Mouse (Mus musculus): ENCODE measurements around the gene Trir. TPM values are rescaled to one million over a fixed set of nuclear protein-coding genes. Genes with fewer than 3 reads are reported as not detected.
A peak's percentile ranks its signal among the peaks of the same experiment; 100 is the strongest.

The Trir gene
- polyA plus RNA-seq, 1 experiment from 2014 or later: 63.4 TPM

DNA sequence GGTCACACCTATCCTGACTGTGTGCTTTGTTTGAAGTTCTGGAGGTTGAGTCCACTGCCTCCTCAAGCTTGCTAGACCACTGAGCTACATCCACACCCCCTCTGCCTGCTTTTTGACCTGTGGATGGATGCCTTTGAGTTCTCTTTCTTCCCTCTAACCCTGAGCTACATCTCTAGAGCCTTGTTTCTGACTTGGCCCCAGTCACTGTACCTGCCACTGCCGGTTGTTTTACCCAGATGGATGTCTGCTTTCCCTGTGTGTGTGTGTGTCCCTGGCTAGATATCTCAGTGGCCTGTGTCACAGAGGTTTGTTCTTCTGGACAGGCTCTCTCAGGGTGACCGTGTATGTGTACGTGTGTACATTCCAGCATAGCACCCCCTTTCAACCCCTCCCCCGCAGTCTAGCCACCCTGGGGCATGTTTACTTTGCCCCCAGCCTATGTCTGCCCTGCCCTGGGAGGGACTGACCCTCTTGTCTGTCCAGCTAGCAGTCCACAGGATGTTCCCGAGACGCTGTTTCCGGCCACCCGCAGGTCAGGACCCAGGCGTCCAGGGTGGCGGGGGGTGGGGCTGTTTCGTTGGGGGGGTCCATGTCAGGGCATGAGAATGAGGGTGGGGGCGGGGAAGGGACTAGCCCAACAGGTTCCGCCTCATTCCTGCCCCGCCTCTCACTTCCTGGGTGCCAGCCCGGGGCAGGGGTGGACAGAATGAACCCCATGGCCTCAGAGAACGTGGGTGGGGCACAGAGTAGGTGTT lies 42.2 kb upstream of the Trir start:
- peak overlapping the region; percentile 94 for H3K27ac ChIP-seq (ENCODE audit: low read length)
- peak overlapping the region; percentile 65 for H3K9ac ChIP-seq (ENCODE audit: low read length)
- H3K27me3 ChIP-seq (ENCODE audit: control insufficient read depth, insufficient read depth, low read length): no peaks in the 10 kb centered on the region
- WGBS: 5% methylated on average over 16 of the region's 16 CpGs
- ATAC-seq (ENCODE audit: insufficient read depth, low FRiP score): peak; percentile 5; the same call in 1 of the 2 replicates
- no peaks in the 10 kb centered on the region for H3K36me3 ChIP-seq (ENCODE audit: control insufficient read depth, insufficient read depth, low read length)
- peak overlapping the region; percentile 79 for H3K4me2 ChIP-seq (ENCODE audit: low read depth, low read length)
- H3K4me1 ChIP-seq (ENCODE audit: control insufficient read depth, insufficient read depth, low read length): peaks cover 54% of the 10 kb centered on the region
- no peaks in the 10 kb centered on the region for H3K9me3 ChIP-seq (replicated peaks; ENCODE audit: control insufficient read depth, low read length)
- H3K4me3 ChIP-seq (replicated peaks; ENCODE audit: low read length): peak overlapping the region; percentile 43

DNA sequence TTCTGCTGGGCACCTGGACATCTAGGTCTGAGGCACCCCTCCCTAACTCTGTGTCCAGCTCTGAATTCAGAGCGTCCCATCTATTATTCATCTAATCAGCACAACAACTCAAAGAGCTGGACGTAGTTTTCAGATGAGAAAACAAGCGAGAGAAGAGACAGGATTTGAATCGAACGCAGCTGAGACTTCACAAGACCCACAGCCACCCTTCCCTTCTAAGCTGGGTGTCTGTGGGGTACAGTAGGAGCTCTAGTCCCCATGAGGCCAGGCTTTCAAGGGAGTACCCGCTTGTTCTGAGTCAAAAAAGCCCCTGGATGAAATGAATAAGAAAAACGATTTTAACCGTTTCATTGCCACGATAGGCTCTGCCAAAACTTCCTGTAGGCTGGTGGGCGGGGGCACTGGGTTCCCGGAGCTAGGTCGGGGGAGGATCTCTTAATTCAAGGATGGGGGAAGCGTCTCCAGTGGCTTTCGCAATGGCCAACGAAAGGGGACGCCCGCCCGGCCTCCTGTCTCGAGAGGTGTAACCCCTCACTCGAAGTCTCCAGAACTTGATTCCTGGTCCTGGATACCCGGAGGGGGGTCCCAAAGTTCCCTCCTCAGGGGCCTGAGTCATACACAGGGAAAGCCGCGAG lies 41.5 kb upstream of the Trir start:
- no peak for ATAC-seq (ENCODE audit: insufficient read depth, low FRiP score)
- H3K36me3 ChIP-seq (ENCODE audit: control insufficient read depth, insufficient read depth, low read length): no peaks in the 10 kb centered on the region
- peaks cover 47% of the 10 kb centered on the region for H3K4me1 ChIP-seq (ENCODE audit: control insufficient read depth, insufficient read depth, low read length)
- H3K27me3 ChIP-seq (ENCODE audit: control insufficient read depth, insufficient read depth, low read length): no peaks in the 10 kb centered on the region
- peak overlapping the region; percentile 65 for H3K9ac ChIP-seq (ENCODE audit: low read length)
- peak overlapping the region; percentile 94 for H3K27ac ChIP-seq (ENCODE audit: low read length)
- WGBS: under 1% methylated on average over 23 of the region's 23 CpGs
- no peaks in the 10 kb centered on the region for H3K9me3 ChIP-seq (replicated peaks; ENCODE audit: control insufficient read depth, low read length)
- peak overlapping the region; percentile 43 for H3K4me3 ChIP-seq (replicated peaks; ENCODE audit: low read length)
- peak overlapping the region; percentile 79 for H3K4me2 ChIP-seq (ENCODE audit: low read depth, low read length)

DNA sequence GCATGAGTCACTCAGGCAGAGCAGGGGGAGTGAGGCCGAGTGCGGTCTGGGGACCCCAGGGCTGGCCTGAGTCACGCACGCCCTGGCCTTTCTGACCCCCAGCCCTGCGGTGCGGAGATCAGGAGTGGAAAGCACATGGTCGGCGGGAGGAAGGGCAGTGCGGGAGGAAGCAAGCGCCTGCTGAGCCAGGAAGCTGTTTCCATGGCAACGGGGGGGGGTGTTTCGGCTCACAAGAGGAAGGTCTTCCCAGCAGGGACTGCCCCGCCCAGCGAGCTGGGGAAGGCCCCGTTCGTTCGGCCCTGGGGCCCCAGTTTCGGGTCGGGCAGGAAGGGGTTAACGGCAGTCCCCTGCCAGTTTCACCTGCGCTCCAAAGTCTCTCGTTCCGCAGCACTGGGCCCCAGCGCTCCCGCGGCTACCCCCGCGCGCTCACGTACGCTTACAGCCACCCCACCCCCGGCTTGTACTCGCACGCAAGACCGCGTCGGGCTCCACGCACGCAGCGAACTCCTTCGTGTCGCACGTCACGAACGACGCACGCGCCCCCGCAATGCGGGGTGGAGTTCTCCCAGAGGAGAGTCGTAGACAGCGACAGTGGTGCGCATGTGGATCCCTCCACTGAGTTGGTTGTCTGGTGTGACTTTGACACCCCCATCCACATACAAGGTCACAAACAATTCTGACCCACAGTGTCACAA lies 40.8 kb upstream of the Trir start:
- peak overlapping the region; percentile 65 for H3K9ac ChIP-seq (ENCODE audit: low read length)
- peak overlapping the region; percentile 43 for H3K4me3 ChIP-seq (replicated peaks; ENCODE audit: low read length)
- peak overlapping the region; percentile 94 for H3K27ac ChIP-seq (ENCODE audit: low read length)
- H3K27me3 ChIP-seq (ENCODE audit: control insufficient read depth, insufficient read depth, low read length): no peaks in the 10 kb centered on the region
- no peaks in the 10 kb centered on the region for H3K36me3 ChIP-seq (ENCODE audit: control insufficient read depth, insufficient read depth, low read length)
- H3K9me3 ChIP-seq (replicated peaks; ENCODE audit: control insufficient read depth, low read length): no peaks in the 10 kb centered on the region
- H3K4me1 ChIP-seq (ENCODE audit: control insufficient read depth, insufficient read depth, low read length): peaks cover 45% of the 10 kb centered on the region
- peak; percentile 26 for ATAC-seq (ENCODE audit: insufficient read depth, low FRiP score)
- under 1% methylated on average over 53 of the region's 53 CpGs for WGBS
- peak overlapping the region; percentile 79 for H3K4me2 ChIP-seq (ENCODE audit: low read depth, low read length)

DNA sequence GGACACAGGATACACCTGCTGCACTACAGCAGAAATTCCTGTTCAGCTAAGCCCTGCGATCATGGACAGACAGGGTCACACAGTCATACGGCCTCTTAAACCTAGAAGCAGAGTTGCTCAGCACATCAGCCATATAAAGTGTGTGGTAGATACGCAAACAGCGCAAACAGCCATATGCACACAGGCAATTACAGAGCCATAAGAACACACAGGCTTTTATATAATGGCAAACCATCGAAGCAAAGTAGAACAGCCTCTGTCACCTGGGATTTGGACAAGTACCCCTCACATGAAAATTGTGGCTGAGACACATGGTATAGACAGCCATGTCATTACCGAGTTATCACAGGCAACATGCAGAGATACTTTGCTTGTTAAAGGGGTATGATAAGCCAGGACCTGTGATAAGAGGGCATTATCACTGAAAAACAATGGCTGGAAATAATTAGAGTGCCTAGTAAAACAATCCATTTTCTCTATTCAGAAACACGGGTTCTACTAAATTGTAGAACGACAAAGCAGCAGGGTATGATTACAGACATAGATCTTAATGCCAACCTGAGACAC lies 40.2 kb upstream of the Trir start:
- peaks cover 41% of the 10 kb centered on the region for H3K4me1 ChIP-seq (ENCODE audit: control insufficient read depth, insufficient read depth, low read length)
- peak overlapping the region; percentile 43 for H3K4me3 ChIP-seq (replicated peaks; ENCODE audit: low read length)
- H3K27me3 ChIP-seq (ENCODE audit: control insufficient read depth, insufficient read depth, low read length): no peaks in the 10 kb centered on the region
- no peaks in the 10 kb centered on the region for H3K36me3 ChIP-seq (ENCODE audit: control insufficient read depth, insufficient read depth, low read length)
- 30% methylated on average over 8 of the region's 8 CpGs for WGBS
- H3K9me3 ChIP-seq (replicated peaks; ENCODE audit: control insufficient read depth, low read length): no peaks in the 10 kb centered on the region
- H3K27ac ChIP-seq (ENCODE audit: low read length): peak overlapping the region; percentile 94
- H3K4me2 ChIP-seq (ENCODE audit: low read depth, low read length): peak overlapping the region; percentile 79
- no peak for ATAC-seq (ENCODE audit: insufficient read depth, low FRiP score)
- H3K9ac ChIP-seq (ENCODE audit: low read length): peak overlapping the region; percentile 65

DNA sequence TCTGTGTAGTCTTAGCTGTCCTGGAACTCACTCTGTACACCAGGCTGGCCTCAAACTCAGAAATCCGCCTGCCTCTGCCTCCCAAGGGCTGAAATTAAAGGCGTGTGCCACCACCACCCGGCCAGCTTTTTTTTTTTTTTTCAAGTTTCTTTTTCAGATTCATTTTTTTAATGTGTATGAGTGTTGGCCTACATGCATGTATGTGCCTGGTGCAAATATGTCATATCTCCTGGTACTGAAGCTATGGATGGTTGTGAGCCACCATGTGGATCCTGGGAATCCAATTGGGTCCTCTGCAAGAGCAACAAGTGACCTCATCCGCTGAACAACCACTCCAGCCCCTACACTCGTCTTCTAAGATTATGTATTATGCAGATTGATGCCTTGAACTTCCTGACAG lies 39.2 kb upstream of the Trir start:
- no peaks in the 10 kb centered on the region for H3K27me3 ChIP-seq (ENCODE audit: control insufficient read depth, insufficient read depth, low read length)
- H3K27ac ChIP-seq (ENCODE audit: low read length): no peak overlapping the region
- no peaks in the 10 kb centered on the region for H3K36me3 ChIP-seq (ENCODE audit: control insufficient read depth, insufficient read depth, low read length)
- no peak for ATAC-seq (ENCODE audit: insufficient read depth, low FRiP score)
- no peak overlapping the region for H3K4me3 ChIP-seq (replicated peaks; ENCODE audit: low read length)
- no peak overlapping the region for H3K4me2 ChIP-seq (ENCODE audit: low read depth, low read length)
- peaks cover 32% of the 10 kb centered on the region for H3K4me1 ChIP-seq (ENCODE audit: control insufficient read depth, insufficient read depth, low read length)
- no peaks in the 10 kb centered on the region for H3K9me3 ChIP-seq (replicated peaks; ENCODE audit: control insufficient read depth, low read length)
- 77% methylated on average over 5 of the region's 5 CpGs for WGBS
- no peak overlapping the region for H3K9ac ChIP-seq (ENCODE audit: low read length)

DNA sequence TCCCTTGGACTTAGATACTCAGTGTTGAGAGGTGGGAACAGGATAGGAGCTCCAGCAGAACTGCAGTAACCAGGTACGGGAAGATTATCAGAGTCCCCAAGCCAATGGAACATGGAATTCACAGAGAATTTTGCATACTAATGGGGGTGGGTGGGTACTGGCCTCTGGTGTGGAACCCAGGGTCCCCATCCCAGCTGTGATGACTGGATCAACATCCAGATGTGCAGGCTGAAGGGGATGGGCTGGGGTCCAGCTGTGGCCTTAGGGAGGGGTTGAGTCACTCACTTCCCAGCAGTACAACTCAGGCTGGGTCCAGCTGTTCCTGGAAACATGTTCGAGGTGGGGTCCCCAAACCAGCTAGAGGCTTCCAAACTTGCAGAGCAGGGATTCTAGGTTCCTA lies 38.7 kb upstream of the Trir start:
- Histone ChIP-seq H3K4me2 (ENCODE audit: low read depth, low read length) (no peak overlapping the region), H3K27ac (ENCODE audit: low read length) (no peak overlapping the region), H3K4me1 (ENCODE audit: control insufficient read depth, insufficient read depth, low read length) (peaks cover 28% of the 10 kb centered on the region), H3K36me3 (ENCODE audit: control insufficient read depth, insufficient read depth, low read length) (no peaks in the 10 kb centered on the region), H3K27me3 (ENCODE audit: control insufficient read depth, insufficient read depth, low read length) (no peaks in the 10 kb centered on the region), H3K4me3 (replicated peaks; ENCODE audit: low read length) (no peak overlapping the region), H3K9ac (ENCODE audit: low read length) (no peak overlapping the region), H3K9me3 (replicated peaks; ENCODE audit: control insufficient read depth, low read length) (no peaks in the 10 kb centered on the region)
- 67% methylated on average over 2 of the region's 2 CpGs for WGBS
- ATAC-seq (ENCODE audit: insufficient read depth, low FRiP score): no peak

DNA sequence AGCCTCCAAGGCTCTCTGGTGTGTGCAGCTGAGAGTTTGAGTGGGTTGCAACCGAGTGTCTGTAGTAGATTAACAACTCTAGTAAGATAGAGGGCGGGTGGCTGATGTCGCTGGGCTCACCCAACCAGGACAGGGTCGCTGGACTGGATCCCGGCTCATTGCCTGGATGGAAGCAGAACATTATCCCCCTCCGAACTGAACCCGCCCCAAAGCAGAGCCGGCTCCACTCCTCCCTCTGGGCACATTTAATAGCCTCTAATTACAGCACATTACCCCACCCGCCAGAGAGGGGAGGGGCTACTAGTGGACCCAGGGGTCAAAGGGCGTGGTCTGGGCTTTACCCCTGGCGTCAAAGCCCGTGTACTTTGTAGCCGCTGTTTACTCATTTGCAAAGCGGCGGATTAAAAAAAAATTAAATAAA lies 37.3 kb upstream of the Trir start:
- 11% methylated on average over 15 of the region's 15 CpGs for WGBS
- Histone ChIP-seq H3K4me2 (ENCODE audit: low read depth, low read length) (peak overlapping the region; percentile 89), H3K9ac (ENCODE audit: low read length) (peak overlapping the region; percentile 61), H3K27ac (ENCODE audit: low read length) (peak overlapping the region; percentile 87), H3K36me3 (ENCODE audit: control insufficient read depth, insufficient read depth, low read length) (no peaks in the 10 kb centered on the region), H3K4me3 (replicated peaks; ENCODE audit: low read length) (peak overlapping the region; percentile 62), H3K27me3 (ENCODE audit: control insufficient read depth, insufficient read depth, low read length) (no peaks in the 10 kb centered on the region), H3K9me3 (replicated peaks; ENCODE audit: control insufficient read depth, low read length) (no peaks in the 10 kb centered on the region), H3K4me1 (ENCODE audit: control insufficient read depth, insufficient read depth, low read length) (peaks cover 27% of the 10 kb centered on the region)
- no peak for ATAC-seq (ENCODE audit: insufficient read depth, low FRiP score)

DNA sequence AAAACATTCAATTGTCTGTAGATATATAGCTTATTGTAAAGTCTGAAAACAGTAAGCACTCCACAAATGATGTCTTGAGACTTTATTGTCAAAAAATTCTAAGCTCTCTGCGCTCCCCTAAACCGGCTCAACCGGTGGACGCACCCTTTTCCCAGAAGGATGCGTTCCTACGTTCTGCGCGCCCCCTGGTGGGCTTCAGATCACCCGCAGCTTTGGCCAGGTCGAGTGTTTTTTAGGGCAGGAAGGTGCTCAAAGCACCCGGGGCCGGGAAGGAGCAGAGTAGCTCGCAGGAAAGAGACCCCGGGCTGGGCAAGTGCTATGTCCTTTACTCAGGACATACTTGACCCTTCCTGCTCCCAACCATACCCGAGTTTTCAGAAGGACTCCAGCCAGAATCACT lies 36.8 kb upstream of the Trir start:
- Histone ChIP-seq H3K27ac (ENCODE audit: low read length) (peak overlapping the region; percentile 87), H3K4me2 (ENCODE audit: low read depth, low read length) (peak overlapping the region; percentile 89), H3K9me3 (replicated peaks; ENCODE audit: control insufficient read depth, low read length) (no peaks in the 10 kb centered on the region), H3K4me1 (ENCODE audit: control insufficient read depth, insufficient read depth, low read length) (peaks cover 22% of the 10 kb centered on the region), H3K36me3 (ENCODE audit: control insufficient read depth, insufficient read depth, low read length) (no peaks in the 10 kb centered on the region), H3K9ac (ENCODE audit: low read length) (peak overlapping the region; percentile 76), H3K27me3 (ENCODE audit: control insufficient read depth, insufficient read depth, low read length) (no peaks in the 10 kb centered on the region), H3K4me3 (replicated peaks; ENCODE audit: low read length) (peak overlapping the region; percentile 62)
- 0% methylated on average over 15 of the region's 15 CpGs for WGBS
- peak; percentile 31 for ATAC-seq (ENCODE audit: insufficient read depth, low FRiP score)

DNA sequence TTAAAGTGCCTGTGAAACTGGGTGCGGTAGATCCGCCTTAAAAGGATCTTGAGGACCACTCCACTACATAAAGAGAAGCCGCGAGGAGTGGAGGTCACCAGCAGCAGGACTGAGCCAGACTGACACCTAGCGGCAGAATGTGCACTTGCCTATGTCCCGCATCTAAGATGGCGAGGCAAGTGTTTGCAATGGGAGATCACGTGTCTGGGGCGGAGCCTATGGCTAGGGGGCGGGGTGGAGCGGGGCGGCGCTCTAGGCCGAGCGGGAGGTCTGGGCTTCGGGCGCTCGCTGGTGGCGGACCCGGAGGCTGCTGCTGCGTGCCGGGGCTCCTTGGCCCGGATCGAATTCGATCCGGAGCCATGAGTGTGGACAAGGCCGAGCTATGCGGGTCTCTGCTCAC lies 36.3 kb upstream of the Trir start, which contains the start of gene Hook2:
Hook2 (plus strand) TSS at position 255 of the 400 bp plus-strand sequence.
- Histone ChIP-seq H3K36me3 (ENCODE audit: control insufficient read depth, insufficient read depth, low read length) (no peaks in the 10 kb centered on the region), H3K27ac (ENCODE audit: low read length) (peak within 1 kb of the TSS; percentile 95), H3K27me3 (ENCODE audit: control insufficient read depth, insufficient read depth, low read length) (no peaks in the 10 kb centered on the region), H3K9ac (ENCODE audit: low read length) (peak within 1 kb of the TSS; percentile 84), H3K4me3 (replicated peaks; ENCODE audit: low read length) (peak within 1 kb of the TSS; percentile 62), H3K9me3 (replicated peaks; ENCODE audit: control insufficient read depth, low read length) (no peaks in the 10 kb centered on the region), H3K4me2 (ENCODE audit: low read depth, low read length) (peak within 1 kb of the TSS; percentile 89), H3K4me1 (ENCODE audit: control insufficient read depth, insufficient read depth, low read length) (peaks cover 16% of the 10 kb centered on the region)
- peak; percentile 92 for ATAC-seq (ENCODE audit: insufficient read depth, low FRiP score)
- under 1% methylated on average over 28 of the region's 28 CpGs for WGBS

Data from stomach, embryonic 16.5 days (tissue).